Mouse (Mus musculus): Measurements from ENCODE around the gene Arid3b. TPM values are rescaled to one million over a fixed set of nuclear protein-coding genes. Genes with fewer than 3 reads are reported as not detected.

Gene Arid3b
- polyA plus RNA-seq, 1 experiment from 2014 or later = 8.1 TPM

- no peak overlapping the region for H3K27ac ChIP-seq
- H3K4me3 ChIP-seq (replicated peaks; ENCODE audit: low read length) = no peak overlapping the region
- H3K9ac ChIP-seq = no peak overlapping the region
- H3K4me1 ChIP-seq (replicated peaks; ENCODE audit: control insufficient read depth, insufficient read depth, low read length) = no peaks in the 10 kb centered on the region
- no peaks in the 10 kb centered on the region for H3K36me3 ChIP-seq (replicated peaks; ENCODE audit: control insufficient read depth, insufficient read depth)
- WGBS = 86% methylated on average over 4 of the region's 4 CpGs
- ATAC-seq (ENCODE audit: low FRiP score) = no peak
- no peaks in the 10 kb centered on the region for H3K27me3 ChIP-seq (ENCODE audit: control insufficient read depth, insufficient read depth, low read length)
- no peaks in the 10 kb centered on the region for H3K9me3 ChIP-seq (ENCODE audit: control insufficient read depth, low read length)
- no peak for DNase-seq (ENCODE audit: low spot score)
- no peak overlapping the region for H3K4me2 ChIP-seq (replicated peaks)
Observed at GRCm38 (mm10) chr9:57867236-57867635, 30.6 kb upstream of the Arid3b start.

- ATAC-seq (ENCODE audit: low FRiP score) (no peak), DNase-seq (ENCODE audit: low spot score) (no peak)
- H3K4me3 ChIP-seq (replicated peaks; ENCODE audit: low read length) = no peak overlapping the region
- no peaks in the 10 kb centered on the region for H3K4me1 ChIP-seq (replicated peaks; ENCODE audit: control insufficient read depth, insufficient read depth, low read length)
- no peak overlapping the region for H3K27ac ChIP-seq
- H3K4me2 ChIP-seq (replicated peaks) = no peak overlapping the region
- 90% methylated on average over 7 of the region's 7 CpGs for WGBS
- no peaks in the 10 kb centered on the region for H3K27me3 ChIP-seq (ENCODE audit: control insufficient read depth, insufficient read depth, low read length)
- no peaks in the 10 kb centered on the region for H3K36me3 ChIP-seq (replicated peaks; ENCODE audit: control insufficient read depth, insufficient read depth)
- no peaks in the 10 kb centered on the region for H3K9me3 ChIP-seq (ENCODE audit: control insufficient read depth, low read length)
- no peak overlapping the region for H3K9ac ChIP-seq
Observed at GRCm38 (mm10) chr9:57866530-57866929, 29.9 kb upstream of the Arid3b start.

- H3K9ac ChIP-seq = no peak overlapping the region
- no peaks in the 10 kb centered on the region for H3K27me3 ChIP-seq (ENCODE audit: control insufficient read depth, insufficient read depth, low read length)
- H3K27ac ChIP-seq = no peak overlapping the region
- H3K36me3 ChIP-seq (replicated peaks; ENCODE audit: control insufficient read depth, insufficient read depth) = no peaks in the 10 kb centered on the region
- no peak for DNase-seq (ENCODE audit: low spot score)
- no peak for ATAC-seq (ENCODE audit: low FRiP score)
- H3K4me3 ChIP-seq (replicated peaks; ENCODE audit: low read length) = no peak overlapping the region
- no peaks in the 10 kb centered on the region for H3K4me1 ChIP-seq (replicated peaks; ENCODE audit: control insufficient read depth, insufficient read depth, low read length)
- H3K4me2 ChIP-seq (replicated peaks) = no peak overlapping the region
- no peaks in the 10 kb centered on the region for H3K9me3 ChIP-seq (ENCODE audit: control insufficient read depth, low read length)
Observed at GRCm38 (mm10) chr9:57864336-57864735, 27.7 kb upstream of the Arid3b start.

- ATAC-seq (ENCODE audit: low FRiP score) (peak; percentile 79; the same call in 1 of the 2 replicates), DNase-seq (ENCODE audit: low spot score) (peak; percentile 79)
- Histone ChIP-seq H3K4me1 (replicated peaks; ENCODE audit: control insufficient read depth, insufficient read depth, low read length) (no peaks in the 10 kb centered on the region), H3K27me3 (ENCODE audit: control insufficient read depth, insufficient read depth, low read length) (no peaks in the 10 kb centered on the region), H3K9ac (no peak overlapping the region), H3K9me3 (ENCODE audit: control insufficient read depth, low read length) (no peaks in the 10 kb centered on the region), H3K4me3 (replicated peaks; ENCODE audit: low read length) (no peak overlapping the region), H3K4me2 (replicated peaks) (peak overlapping the region; percentile 18; the same call in 1 of the 2 replicates), H3K36me3 (replicated peaks; ENCODE audit: control insufficient read depth, insufficient read depth) (no peaks in the 10 kb centered on the region), H3K27ac (no peak overlapping the region)
- 32% methylated on average over 9 of the region's 9 CpGs for WGBS
Observed at GRCm38 (mm10) chr9:57861951-57862471, 25.4 kb upstream of the Arid3b start.

GRCm38 (mm10) chr9:57856456-57856855 lies 19.9 kb upstream of the Arid3b start:
- no peaks in the 10 kb centered on the region for H3K36me3 ChIP-seq (replicated peaks; ENCODE audit: control insufficient read depth, insufficient read depth)
- H3K9ac ChIP-seq = no peak overlapping the region
- H3K4me1 ChIP-seq (replicated peaks; ENCODE audit: control insufficient read depth, insufficient read depth, low read length) = no peaks in the 10 kb centered on the region
- no peak for DNase-seq (ENCODE audit: low spot score)
- ATAC-seq (ENCODE audit: low FRiP score) = no peak
- 89% methylated on average over 2 of the region's 2 CpGs for WGBS
- H3K27ac ChIP-seq = no peak overlapping the region
- H3K27me3 ChIP-seq (ENCODE audit: control insufficient read depth, insufficient read depth, low read length) = no peaks in the 10 kb centered on the region
- H3K4me3 ChIP-seq (replicated peaks; ENCODE audit: low read length) = no peak overlapping the region
- H3K4me2 ChIP-seq (replicated peaks) = no peak overlapping the region
- H3K9me3 ChIP-seq (ENCODE audit: control insufficient read depth, low read length) = no peaks in the 10 kb centered on the region

GRCm38 (mm10) chr9:57854280-57854679 lies 17.7 kb upstream of the Arid3b start:
- H3K4me2 ChIP-seq (replicated peaks) = no peak overlapping the region
- H3K27ac ChIP-seq = no peak overlapping the region
- no peaks in the 10 kb centered on the region for H3K27me3 ChIP-seq (ENCODE audit: control insufficient read depth, insufficient read depth, low read length)
- ATAC-seq (ENCODE audit: low FRiP score) (no peak), DNase-seq (ENCODE audit: low spot score) (no peak)
- H3K36me3 ChIP-seq (replicated peaks; ENCODE audit: control insufficient read depth, insufficient read depth) = no peaks in the 10 kb centered on the region
- no peak overlapping the region for H3K9ac ChIP-seq
- no peaks in the 10 kb centered on the region for H3K4me1 ChIP-seq (replicated peaks; ENCODE audit: control insufficient read depth, insufficient read depth, low read length)
- H3K4me3 ChIP-seq (replicated peaks; ENCODE audit: low read length) = no peak overlapping the region
- H3K9me3 ChIP-seq (ENCODE audit: control insufficient read depth, low read length) = no peaks in the 10 kb centered on the region

- DNase-seq (ENCODE audit: low spot score) (no peak), ATAC-seq (ENCODE audit: low FRiP score) (no peak)
- Histone ChIP-seq H3K4me2 (replicated peaks) (no peak overlapping the region), H3K9ac (no peak overlapping the region), H3K4me3 (replicated peaks; ENCODE audit: low read length) (no peak overlapping the region), H3K4me1 (replicated peaks; ENCODE audit: control insufficient read depth, insufficient read depth, low read length) (peaks cover 14% of the 10 kb centered on the region), H3K36me3 (replicated peaks; ENCODE audit: control insufficient read depth, insufficient read depth) (no peaks in the 10 kb centered on the region), H3K27me3 (ENCODE audit: control insufficient read depth, insufficient read depth, low read length) (no peaks in the 10 kb centered on the region), H3K27ac (no peak overlapping the region), H3K9me3 (ENCODE audit: control insufficient read depth, low read length) (no peaks in the 10 kb centered on the region)
- WGBS = 85% methylated on average over 2 of the region's 2 CpGs
Observed at GRCm38 (mm10) chr9:57839032-57839431, 2.4 kb upstream of the Arid3b start.

GRCm38 (mm10) chr9:57835841-57836514 lies 615 bp downstream of the Arid3b start:
- DNase-seq (ENCODE audit: low spot score) (peak; percentile 28), ATAC-seq (ENCODE audit: low FRiP score) (no peak)
- WGBS = under 1% methylated on average over 22 of the region's 22 CpGs
- Histone ChIP-seq H3K36me3 (replicated peaks; ENCODE audit: control insufficient read depth, insufficient read depth) (peaks cover 11% of the 10 kb centered on the region), H3K4me3 (replicated peaks; ENCODE audit: low read length) (peak overlapping the region; percentile 66), H3K4me2 (replicated peaks) (peak overlapping the region; percentile 68), H3K9ac (peak overlapping the region; percentile 69), H3K27me3 (ENCODE audit: control insufficient read depth, insufficient read depth, low read length) (no peaks in the 10 kb centered on the region), H3K4me1 (replicated peaks; ENCODE audit: control insufficient read depth, insufficient read depth, low read length) (peaks cover 29% of the 10 kb centered on the region), H3K9me3 (ENCODE audit: control insufficient read depth, low read length) (no peaks in the 10 kb centered on the region), H3K27ac (peak overlapping the region; percentile 80)

- peak overlapping the region; percentile 68 for H3K4me2 ChIP-seq (replicated peaks)
- no peaks in the 10 kb centered on the region for H3K9me3 ChIP-seq (ENCODE audit: control insufficient read depth, low read length)
- H3K27me3 ChIP-seq (ENCODE audit: control insufficient read depth, insufficient read depth, low read length) = no peaks in the 10 kb centered on the region
- no peak overlapping the region for H3K4me3 ChIP-seq (replicated peaks; ENCODE audit: low read length)
- DNase-seq (ENCODE audit: low spot score) (no peak), ATAC-seq (ENCODE audit: low FRiP score) (no peak)
- WGBS = 29% methylated on average over 11 of the region's 11 CpGs
- H3K27ac ChIP-seq = no peak overlapping the region
- peaks cover 11% of the 10 kb centered on the region for H3K36me3 ChIP-seq (replicated peaks; ENCODE audit: control insufficient read depth, insufficient read depth)
- H3K9ac ChIP-seq = peak overlapping the region; percentile 69; the same call in 1 of the 2 replicates
- peaks cover 40% of the 10 kb centered on the region for H3K4me1 ChIP-seq (replicated peaks; ENCODE audit: control insufficient read depth, insufficient read depth, low read length)
Observed at GRCm38 (mm10) chr9:57834629-57835417, 1.8 kb downstream of the Arid3b start.
